Mouse (Mus musculus): Measurements from ENCODE around the gene Stac2.
A peak's percentile ranks its signal among the peaks of the same experiment; 100 is the strongest.

Gene Stac2

GRCm38 (mm10) chr11:97998074-97998793 lies 55.0 kb downstream of the Stac2 start:
- no peak for DNase-seq (ENCODE audit: low read depth, low spot score)

GRCm38 (mm10) chr11:97997387-97997960 lies 55.8 kb downstream of the Stac2 start:
- no peak for DNase-seq (ENCODE audit: low read depth, low spot score)

DNA sequence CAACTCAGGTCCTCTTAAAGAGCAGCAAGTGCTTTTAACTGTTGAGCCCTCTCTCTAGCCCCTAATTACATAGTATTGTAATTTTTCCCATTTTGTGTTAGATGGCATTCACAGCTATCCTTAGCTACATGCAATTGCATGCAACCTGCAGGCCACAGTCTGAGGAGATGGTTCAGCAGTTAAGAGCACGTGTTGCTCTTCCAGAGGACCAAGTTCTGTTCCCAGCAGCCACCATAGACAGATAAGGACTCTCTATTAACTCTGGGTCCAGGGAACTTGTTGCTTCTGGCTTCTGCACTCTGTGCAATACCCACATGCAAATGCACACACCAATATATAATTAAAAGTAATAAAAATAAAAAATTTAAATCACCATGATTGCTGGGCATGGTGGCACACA lies 56.6 kb downstream of the Stac2 start:
- DNase-seq (ENCODE audit: low read depth, low spot score): no peak

DNA sequence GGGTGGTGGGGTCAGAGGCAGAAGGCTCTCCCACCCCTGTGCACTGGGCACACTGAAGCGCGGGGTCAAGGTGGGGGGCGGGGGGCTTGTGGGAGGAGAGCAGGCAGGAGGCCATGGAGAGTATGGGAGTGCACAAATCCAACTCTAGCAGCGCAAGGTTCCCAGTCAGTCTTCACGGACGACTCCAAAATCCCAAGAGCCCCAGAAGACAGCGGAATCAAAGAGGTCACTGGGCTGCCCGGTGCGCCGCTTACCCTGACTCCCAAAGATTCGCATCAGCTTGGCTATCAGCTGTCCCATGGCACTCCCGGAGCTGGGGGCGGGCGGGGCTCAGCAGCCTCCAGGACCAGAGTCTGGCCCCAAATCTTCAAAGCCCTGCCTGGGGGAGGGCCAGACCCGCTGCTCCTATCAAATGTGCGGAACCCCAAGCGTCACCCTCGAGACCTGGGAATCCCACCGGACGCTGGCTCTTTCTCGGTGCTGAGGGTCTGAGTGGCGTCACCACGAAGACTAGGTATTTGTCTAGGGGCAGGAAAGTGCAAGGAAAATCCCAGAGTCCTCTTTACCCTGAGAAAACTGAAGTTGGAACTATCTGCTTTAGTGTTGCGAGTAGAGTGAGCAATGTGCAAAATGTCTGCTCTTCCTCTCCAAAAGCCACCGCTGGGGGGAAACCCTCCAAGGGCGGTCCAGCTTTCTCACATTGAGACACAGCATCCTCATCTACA lies 57.5 kb downstream of the Stac2 start, which contains the start of gene Arl5c:
TSS of gene Arl5c (minus strand) at position 618 of the 725 bp plus-strand sequence.
- peak; percentile 88 for DNase-seq (ENCODE audit: low read depth, low spot score)

- DNase-seq (ENCODE audit: low read depth, low spot score): peak; percentile 90
Observed at GRCm38 (mm10) chr11:97994539-97995100, 58.6 kb downstream of the Stac2 start.

- DNase-seq (ENCODE audit: low read depth, low spot score): peak; percentile 91
Observed at GRCm38 (mm10) chr11:97988530-97989096, 64.6 kb downstream of the Stac2 start.

DNA sequence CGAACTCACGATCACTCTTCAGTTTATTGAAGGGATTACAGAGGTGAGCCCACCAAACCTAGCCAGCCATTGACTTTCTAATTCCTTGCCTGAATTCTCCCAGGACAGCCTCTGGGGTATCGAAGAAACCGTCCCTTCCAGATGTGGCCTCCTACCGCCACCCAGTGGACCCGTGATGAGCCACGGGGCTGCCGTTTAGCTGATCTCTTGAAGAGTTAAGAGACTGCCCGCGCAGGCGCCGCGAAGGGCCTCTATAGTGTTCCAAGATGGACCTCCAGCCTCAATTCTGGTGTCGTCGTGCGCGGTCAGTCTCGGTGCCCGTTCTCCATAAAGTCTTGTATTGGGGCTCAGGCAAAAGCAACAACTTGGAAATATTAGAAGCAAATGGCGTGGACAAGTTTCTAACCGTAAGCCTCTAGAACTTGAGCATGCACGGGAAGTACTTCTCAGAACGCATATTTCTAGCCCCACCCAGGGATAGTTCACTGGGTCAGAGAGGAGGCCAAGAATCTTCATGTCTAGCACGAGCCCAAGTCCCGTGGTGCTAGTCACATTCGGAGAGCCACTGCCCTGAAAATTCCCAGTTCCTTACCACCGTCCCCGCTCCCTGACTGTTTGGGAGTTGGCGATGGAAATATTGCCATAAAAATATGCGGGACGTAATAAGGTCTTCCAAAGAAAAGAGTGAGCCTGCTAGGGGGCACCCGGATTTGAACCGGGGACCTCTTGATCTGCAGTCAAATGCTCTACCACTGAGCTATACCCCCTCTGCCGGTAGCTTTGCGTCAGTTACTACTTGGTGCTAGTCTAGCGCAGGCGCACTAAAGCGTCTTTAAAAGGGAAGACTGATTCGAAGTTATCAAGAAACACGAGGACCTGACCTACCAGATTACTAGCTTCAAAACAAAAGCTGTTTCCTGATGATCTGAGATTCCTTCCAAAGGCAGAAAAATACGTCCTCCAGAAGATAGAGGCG lies 65.4 kb downstream of the Stac2 start:
- peak; percentile 99 for DNase-seq (ENCODE audit: low read depth, low spot score)

DNA sequence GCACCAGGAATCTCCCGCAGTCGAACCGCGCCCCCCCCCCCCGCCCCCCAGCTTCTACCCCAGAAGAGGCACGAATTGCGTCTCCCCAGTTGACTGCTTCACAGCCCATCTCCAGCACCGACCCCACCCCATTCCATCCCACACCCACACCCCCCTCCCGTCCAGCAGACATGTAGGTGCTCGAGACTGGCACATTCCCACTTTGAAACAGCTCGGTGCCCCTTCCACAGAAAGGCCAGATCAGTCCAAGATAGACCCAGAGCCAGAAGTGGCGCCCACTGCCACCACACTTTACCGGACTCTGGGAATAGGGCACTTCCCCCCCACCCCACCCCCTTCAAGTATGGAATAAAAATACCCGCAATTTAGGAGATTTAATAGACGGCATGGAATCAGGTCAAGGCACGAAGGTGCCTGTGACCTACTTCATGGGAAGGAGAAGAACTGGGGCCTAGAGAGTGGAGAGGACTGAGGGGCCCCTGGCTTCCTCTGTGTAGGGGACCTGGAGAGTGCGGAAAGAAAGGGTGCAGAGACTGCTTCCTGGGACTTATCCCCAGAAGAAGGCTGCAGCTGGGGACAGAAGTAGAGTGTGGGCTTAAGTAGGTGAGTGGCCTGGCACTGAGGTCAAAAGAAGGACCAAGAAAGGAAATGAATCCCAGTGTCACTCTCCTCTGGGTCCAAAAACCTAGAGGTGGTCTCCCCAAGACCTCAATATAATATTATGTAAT lies 66.4 kb downstream of the Stac2 start:
- peak; percentile 34 for DNase-seq (ENCODE audit: low read depth, low spot score)

All from R1 (cell line).